Mouse (Mus musculus) myocyte (in vitro differentiated cells): Measurements from ENCODE around the gene Pdia3.
"Not testable (repeated sequence)": the region's sequence is repeated elsewhere in the genome, so short reads cannot be mapped to it uniquely, and the experiment has no call there.

Source experiments
- E2F4 ChIP-seq: IDR thresholded peaks from one replicate; pipeline ENCODE4 v1.6.1; 2011; ENCODE audit warnings: mild to moderate bottlenecking, control low read depth, moderate library complexity; ENCODE audit not compliant: insufficient read depth
- MAX ChIP-seq: IDR thresholded peaks from one replicate; pipeline ENCODE4 v1.6.1; 2011; ENCODE audit warnings: low read depth, mild to moderate bottlenecking, control low read depth
- POLR2A ChIP-seq: IDR thresholded peaks from one replicate; pipeline ENCODE4 v1.6.1; 2011; ENCODE audit warnings: low read depth, mild to moderate bottlenecking, control low read depth, moderate library complexity; ENCODE audit not compliant: insufficient read length
- TCF12 ChIP-seq: IDR thresholded peaks from one replicate; pipeline ENCODE4 v1.6.1; 2011; ENCODE audit warnings: mild to moderate bottlenecking, control low read depth; ENCODE audit not compliant: poor library complexity, insufficient read depth, severe bottlenecking

- TF ChIP-seq MAX, E2F4, POLR2A, TCF12: not testable (repeated sequence)
These were observed 67.3 kb downstream of the Pdia3 start for GRCm38 (mm10) chr2:121480916-121481315.
